ENCODE assay signal across 9 mouse cellular contexts in the genomic region with DNA sequence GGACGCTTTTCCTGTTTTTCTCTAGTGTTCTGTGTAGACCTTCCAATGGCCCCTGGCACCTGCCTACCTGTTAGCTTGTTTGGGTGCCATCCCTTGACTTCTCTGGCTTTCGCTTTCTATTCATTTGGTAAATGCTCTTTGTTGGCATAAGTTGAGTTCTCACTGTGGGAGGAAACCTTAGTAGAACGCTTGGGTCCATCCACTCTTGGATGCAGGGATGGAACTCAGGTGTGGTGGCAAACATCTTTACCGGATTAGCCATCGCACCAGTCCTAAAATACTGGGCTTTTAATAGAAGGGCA. TPM values are rescaled to one million over a fixed set of nuclear protein-coding genes. Genes with fewer than 3 reads are reported as not detected.
DNase-seq lines count a peak whose midpoint lies in the region; ATAC-seq and TF ChIP-seq lines count a peak whose summit lies in the region.
"Had no signal": no experiment of that assay in that cellular context is flagged by ENCODE, and none has a peak within 500 bp of the region (broad histone marks: within the 10 kb centered on the region; RNA-seq: fewer than 3 reads in every experiment).

No protein-coding gene starts in this region.

- 3% methylated on average over 5 of the region's 5 CpGs for WGBS in heart, postnatal 0 days
- WGBS in hindbrain, embryonic 12.5 days = 3% methylated on average over 5 of the region's 5 CpGs
- 7% methylated on average over 5 of the region's 5 CpGs for WGBS in midbrain, embryonic 12.5 days

- H3K9ac ChIP-seq in heart, postnatal 0 days (replicated peaks; ENCODE audit: low read depth, low read length) = peak overlapping the region; percentile 67
- H3K9ac ChIP-seq in hindbrain, embryonic 12.5 days = peak overlapping the region; percentile 79
- H3K9ac ChIP-seq in midbrain, embryonic 12.5 days (replicated peaks) = peak overlapping the region; percentile 94

- H3K4me1 ChIP-seq in heart, postnatal 0 days (ENCODE audit: control insufficient read depth, insufficient read depth) = peaks cover 8% of the 10 kb centered on the region
- peaks cover 15% of the 10 kb centered on the region for H3K4me1 ChIP-seq in hindbrain, embryonic 12.5 days
- peaks cover 15% of the 10 kb centered on the region for H3K4me1 ChIP-seq in midbrain, embryonic 12.5 days

- H3K36me3 ChIP-seq in heart, postnatal 0 days (replicated peaks; ENCODE audit: control insufficient read depth, insufficient read depth, low read length) = peaks cover 22% of the 10 kb centered on the region
- H3K36me3 ChIP-seq in hindbrain, embryonic 12.5 days = peaks cover 22% of the 10 kb centered on the region
- H3K36me3 ChIP-seq in midbrain, embryonic 12.5 days = peaks cover 14% of the 10 kb centered on the region

- no peak for TF ChIP-seq EP300 in heart, postnatal 0 days (IDR thresholded peaks at IDR 0.05; ENCODE audit: low read depth)

- no peak for DNase-seq in heart, postnatal 0 days (ENCODE audit: low spot score)
- DNase-seq in heart, postnatal 4 days = no peak
- peak; percentile 7 for DNase-seq in MN1 (ENCODE audit: low spot score)
- DNase-seq in adrenal gland, postnatal 4 days (ENCODE audit: low spot score in 2 of 2) = no peak
- DNase-seq in adrenal gland, adult 18-20 months (ENCODE audit: low spot score in 2 of 2) = no peak
- DNase-seq in thymus, postnatal 10 days (ENCODE audit: low spot score in 2 of 2) = no peak

- no peaks in the 10 kb centered on the region for H3K27me3 ChIP-seq in heart, postnatal 0 days (ENCODE audit: control insufficient read depth, insufficient read depth, low read length)
- no peaks in the 10 kb centered on the region for H3K27me3 ChIP-seq in hindbrain, embryonic 12.5 days
- no peaks in the 10 kb centered on the region for H3K27me3 ChIP-seq in midbrain, embryonic 12.5 days
- H3K27me3 ChIP-seq: Patski had no signal

- no peaks in the 10 kb centered on the region for H3K9me3 ChIP-seq in heart, postnatal 0 days (replicated peaks; ENCODE audit: control insufficient read depth, low read length)
- H3K9me3 ChIP-seq in hindbrain, embryonic 12.5 days (replicated peaks) = no peaks in the 10 kb centered on the region
- no peaks in the 10 kb centered on the region for H3K9me3 ChIP-seq in midbrain, embryonic 12.5 days

- ATAC-seq in heart, postnatal 0 days (ENCODE audit: insufficient read depth, low read depth) = no peak
- no peak for ATAC-seq in hindbrain, embryonic 12.5 days (ENCODE audit: low FRiP score)
- ATAC-seq in midbrain, embryonic 12.5 days (ENCODE audit: low FRiP score, low read depth) = no peak

- no peak for TF ChIP-seq CTCF in heart, postnatal 0 days (IDR thresholded peaks at IDR 0.05; ENCODE audit: low read depth)

- H3K4me3 ChIP-seq in heart, postnatal 0 days (ENCODE audit: low read depth, low read length) = peak overlapping the region; percentile 72
- H3K4me3 ChIP-seq in hindbrain, embryonic 12.5 days = peak overlapping the region; percentile 60
- H3K4me3 ChIP-seq in midbrain, embryonic 12.5 days = peak overlapping the region; percentile 96

- H3K4me2 ChIP-seq in heart, postnatal 0 days (ENCODE audit: low read depth, low read length) = peak overlapping the region; percentile 87
- H3K4me2 ChIP-seq in hindbrain, embryonic 12.5 days (replicated peaks) = peak overlapping the region; percentile 94
- H3K4me2 ChIP-seq in midbrain, embryonic 12.5 days (replicated peaks) = peak overlapping the region; percentile 94

- H3K27ac ChIP-seq in heart, postnatal 0 days (ENCODE audit: low read depth) = no peak overlapping the region
- no peak overlapping the region for H3K27ac ChIP-seq in hindbrain, embryonic 12.5 days
- H3K27ac ChIP-seq in midbrain, embryonic 12.5 days (replicated peaks) = no peak overlapping the region

RNA-seq across cellular contexts. Expression of gene Med28, which starts 0.7 kb away (rescaled TPM):
- total RNA-seq in heart, postnatal 0 days (2014; rRNA removed; ENCODE audit: low replicate concordance) = 49.6 and 78.3 TPM in 2 replicates
- 136 and 146 TPM in 2 replicates for polyA plus RNA-seq in heart, postnatal 0 days (2015; fragmentation: Nextera tagmentation; extraction: Ambion mirVana)
- total RNA-seq in heart, postnatal 4 days (2021) = 10 to 100 TPM; 53.6 to 60.3 TPM
- 255 TPM in 2 replicates for polyA plus RNA-seq in hindbrain, embryonic 12.5 days (2016; fragmentation: Nextera tagmentation; extraction: Ambion mirVana)
- polyA plus RNA-seq in midbrain, embryonic 12.5 days (2016; fragmentation: Nextera tagmentation; extraction: Ambion mirVana) = 277 and 287 TPM in 2 replicates
- 10 to 100 TPM; 89.3 to 94.4 TPM for total RNA-seq in adrenal gland, postnatal 4 days (2021)
- 100 to 1,000 TPM in 1 of 2 experiments, 10 to 100 TPM in 1; 89.7 to 103 TPM for total RNA-seq in adrenal gland, adult 18-20 months (2021)

RNA-seq across cellular contexts. Expression of gene Lap3, which starts 27.6 kb away (rescaled TPM):
- 28.7 and 37.6 TPM in 2 replicates for total RNA-seq in heart, postnatal 0 days (2014; rRNA removed; ENCODE audit: low replicate concordance)
- polyA plus RNA-seq in heart, postnatal 0 days (2015; fragmentation: Nextera tagmentation; extraction: Ambion mirVana) = 56.0 and 57.2 TPM in 2 replicates
- 10 to 100 TPM; 74.3 to 92.5 TPM for total RNA-seq in heart, postnatal 4 days (2021)
- polyA plus RNA-seq in hindbrain, embryonic 12.5 days (2016; fragmentation: Nextera tagmentation; extraction: Ambion mirVana) = 57.3 and 58.8 TPM in 2 replicates
- polyA plus RNA-seq in midbrain, embryonic 12.5 days (2016; fragmentation: Nextera tagmentation; extraction: Ambion mirVana) = 55.4 and 64.2 TPM in 2 replicates
- total RNA-seq in adrenal gland, postnatal 4 days (2021) = 10 to 100 TPM; 84.4 to 84.7 TPM
- total RNA-seq in adrenal gland, adult 18-20 months (2021) = 10 to 100 TPM; 65.9 to 92.5 TPM
